Mouse (Mus musculus) heart, adult 18-20 months (tissue): ENCODE measurements around the gene Ints6. TPM values are rescaled to one million over a fixed set of nuclear protein-coding genes. Genes with fewer than 3 reads are reported as not detected.
A peak's percentile ranks its signal among the peaks of the same experiment; 100 is the strongest.

Experiments used
- DNase-seq, 2 experiments: peaks; one replicate each; pipeline ENCODE4 v3.0.0; 2021 to 2022; ENCODE audit warnings: mixed read lengths in 1 of 2
- total RNA-seq, 2 experiments: library from RNA; stranded (reverse); gene quantifications; 2 replicates each; pipeline ENCODE4 v1.2.3; 2021

The Ints6 gene
- total RNA-seq, 2 experiments from 2014 or later: 17.6 to 21.5 TPM

DNA sequence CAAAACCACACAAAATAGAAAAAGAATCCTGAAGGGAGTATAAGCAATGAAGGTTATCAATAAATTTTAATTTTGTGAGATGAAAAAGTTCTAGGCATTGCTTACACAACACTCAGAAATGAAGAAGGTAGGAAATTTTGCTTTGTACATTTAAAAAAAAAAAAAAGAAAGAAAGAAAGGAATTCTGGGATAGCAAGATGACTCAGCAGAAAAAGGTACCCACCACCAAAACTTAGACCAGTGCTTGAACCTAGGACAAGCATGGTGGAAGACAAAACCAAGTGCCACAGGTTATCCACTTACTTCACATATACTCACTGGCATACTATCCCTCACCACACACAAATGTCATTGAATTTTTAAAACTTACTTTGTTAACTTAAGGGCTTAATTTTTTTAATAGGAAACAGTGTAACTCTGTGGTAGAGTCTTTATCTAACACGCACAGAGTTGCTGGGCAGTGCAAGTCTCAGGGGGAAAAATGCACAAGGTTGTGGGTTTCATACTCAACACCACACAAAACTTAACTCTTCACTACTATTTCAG is 5.8 kb downstream of the Ints6 start:
- DNase-seq: no peak

DNA sequence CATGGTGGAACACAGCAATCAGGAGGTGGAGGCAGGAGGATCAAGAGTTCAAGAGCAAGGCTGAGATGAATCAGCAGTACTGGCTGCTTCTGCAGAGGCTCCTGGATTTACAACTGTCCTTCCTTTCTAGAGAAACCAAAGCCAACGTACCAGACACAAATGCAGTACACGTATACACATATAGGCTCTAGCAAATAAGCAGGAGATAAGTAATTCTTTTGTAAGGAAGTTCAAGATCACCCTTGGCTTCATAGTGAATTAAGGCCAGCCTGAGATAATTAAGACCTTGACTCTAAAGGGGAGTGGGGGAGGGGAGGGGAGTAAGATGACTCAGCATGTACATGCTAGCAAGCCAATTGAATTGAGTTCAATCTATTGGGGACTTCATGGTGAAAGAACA is 9.5 kb downstream of the Ints6 start:
- peak in 1 of 2 experiments; percentile 14 for DNase-seq

DNA sequence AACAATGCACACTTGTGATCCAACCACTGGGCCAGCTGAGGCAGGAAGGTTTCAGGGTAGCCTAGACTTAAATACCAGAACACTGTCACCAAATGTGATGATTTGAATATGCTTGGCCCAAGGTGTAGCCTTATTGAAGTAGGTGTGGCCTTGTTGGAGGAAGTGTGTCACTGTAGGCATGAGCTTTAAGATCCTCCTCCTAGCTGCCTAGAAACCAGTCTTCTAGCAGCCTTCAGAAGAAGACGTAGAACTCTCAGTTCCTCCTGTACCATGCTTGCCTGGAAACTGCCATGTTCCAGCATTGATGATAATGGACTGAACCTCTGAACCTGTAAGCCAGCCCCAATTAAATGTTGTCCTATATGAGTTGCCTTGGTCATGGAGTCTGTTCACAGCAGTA is 25.3 kb downstream of the Ints6 start:
- no peak for DNase-seq

DNA sequence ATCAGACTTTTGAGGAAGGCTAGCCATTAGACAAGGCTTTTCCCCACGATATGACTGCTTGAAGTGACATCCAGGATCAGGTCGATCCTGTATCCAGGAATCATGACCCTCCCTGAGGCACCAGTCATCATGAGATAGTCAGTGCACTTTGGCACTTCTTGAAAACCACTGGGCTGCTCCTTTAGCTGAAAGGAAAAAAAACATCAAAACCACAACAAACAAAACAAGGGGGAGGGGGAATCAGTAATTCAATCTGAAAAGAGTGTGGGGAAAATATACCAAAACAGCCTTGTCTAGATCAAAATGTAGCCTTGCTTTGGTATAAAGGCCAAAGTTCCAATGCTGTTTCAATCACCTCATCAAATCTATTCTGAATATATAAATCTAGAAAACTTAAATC is 27.3 kb downstream of the Ints6 start:
- no peak for DNase-seq

DNA sequence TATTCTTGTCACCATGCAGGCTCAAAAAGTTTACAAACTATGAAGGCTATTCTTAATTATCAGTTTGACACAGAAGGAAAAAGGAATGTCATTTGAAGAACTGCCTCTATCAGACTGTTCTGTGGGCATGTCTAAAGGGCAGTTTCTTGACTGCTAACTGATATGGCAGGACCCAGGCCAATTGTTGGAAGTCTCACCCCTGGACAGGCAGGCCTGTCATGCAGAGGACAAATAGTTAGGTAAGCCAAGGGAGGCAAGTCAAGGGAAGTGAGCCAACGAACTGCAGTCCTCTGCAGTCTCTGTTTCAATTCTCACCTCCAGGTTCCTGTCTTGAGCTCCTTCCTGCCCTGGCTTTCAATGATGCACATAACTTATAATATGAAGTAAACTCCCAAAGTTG is 29.1 kb downstream of the Ints6 start:
- peak; percentile 22 to 45 for DNase-seq

DNA sequence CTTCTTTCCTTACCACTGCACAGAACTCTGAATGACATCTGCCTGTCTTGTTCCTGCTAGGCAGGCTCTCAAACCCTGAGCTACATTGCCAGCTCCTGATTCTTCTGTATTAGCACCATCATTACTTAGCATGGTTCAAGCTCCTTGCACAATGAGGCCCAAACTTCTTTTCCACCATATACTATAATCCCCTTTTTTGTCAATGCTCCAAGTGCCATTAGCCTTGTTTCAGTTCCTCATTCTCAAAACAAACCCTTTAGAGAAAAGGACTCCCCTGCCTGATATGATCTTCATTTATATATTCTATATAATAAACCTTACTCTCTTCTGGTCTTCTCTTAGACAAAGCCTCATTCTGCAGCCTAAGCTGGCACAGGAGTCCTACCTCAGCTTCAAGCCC is 36.4 kb downstream of the Ints6 start:
- no peak for DNase-seq

DNA sequence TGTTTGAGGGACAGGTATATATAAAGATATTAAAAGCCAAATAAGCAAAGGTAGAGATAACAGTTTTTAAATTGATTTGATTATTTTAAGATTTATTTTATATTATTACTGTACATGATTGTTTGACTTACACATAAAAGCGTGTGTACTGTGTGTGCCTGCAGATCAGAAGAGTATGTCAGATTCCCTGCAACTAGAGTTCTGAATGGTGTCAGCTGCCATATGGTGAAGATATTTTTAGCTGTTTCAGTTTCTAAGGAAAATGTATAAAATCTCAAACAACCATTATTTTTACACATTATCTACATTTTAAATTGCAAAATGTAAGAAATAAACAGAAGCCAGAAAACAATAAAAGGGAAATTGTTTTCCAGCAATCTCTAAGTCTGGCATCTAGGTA is 39.3 kb downstream of the Ints6 start:
- DNase-seq: no peak

DNA sequence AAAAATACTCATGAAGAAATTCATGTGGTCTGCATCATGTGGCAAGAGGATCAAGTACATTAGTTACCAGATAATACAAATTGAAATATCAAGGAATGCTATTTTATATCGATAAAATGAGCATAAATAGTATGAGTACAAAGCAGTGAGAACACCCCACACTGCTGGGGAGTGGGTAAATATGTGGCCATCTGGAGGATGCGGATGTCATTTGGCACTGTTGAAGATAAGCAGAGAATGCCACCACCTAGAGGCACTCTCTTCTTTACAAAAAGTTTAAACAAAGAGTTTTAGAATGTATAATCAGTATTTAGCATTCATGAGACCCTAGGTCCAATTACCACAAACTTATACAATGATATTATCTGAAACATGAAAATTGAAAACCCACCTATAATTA is 42.8 kb downstream of the Ints6 start:
- DNase-seq: no peak

DNA sequence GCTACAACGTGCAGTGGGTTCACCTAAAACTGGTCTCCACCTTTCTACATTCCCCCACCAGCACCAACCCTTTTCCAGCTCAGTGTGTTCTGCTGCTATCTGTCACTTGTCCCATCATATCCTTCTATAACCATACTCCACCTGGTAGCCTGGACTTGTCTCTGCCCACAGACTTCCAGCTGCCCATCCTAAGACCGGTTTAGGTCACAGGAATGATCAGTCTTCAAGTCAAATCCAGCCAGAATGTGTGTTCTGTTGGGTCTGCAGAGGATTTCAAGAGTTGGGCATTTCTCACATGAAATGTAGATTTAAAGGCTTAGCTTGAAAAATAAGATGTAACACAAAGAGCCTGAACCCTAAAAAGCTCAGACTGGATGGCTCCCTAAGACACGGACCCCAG is 87.3 kb downstream of the Ints6 start:
- DNase-seq: no peak

DNA sequence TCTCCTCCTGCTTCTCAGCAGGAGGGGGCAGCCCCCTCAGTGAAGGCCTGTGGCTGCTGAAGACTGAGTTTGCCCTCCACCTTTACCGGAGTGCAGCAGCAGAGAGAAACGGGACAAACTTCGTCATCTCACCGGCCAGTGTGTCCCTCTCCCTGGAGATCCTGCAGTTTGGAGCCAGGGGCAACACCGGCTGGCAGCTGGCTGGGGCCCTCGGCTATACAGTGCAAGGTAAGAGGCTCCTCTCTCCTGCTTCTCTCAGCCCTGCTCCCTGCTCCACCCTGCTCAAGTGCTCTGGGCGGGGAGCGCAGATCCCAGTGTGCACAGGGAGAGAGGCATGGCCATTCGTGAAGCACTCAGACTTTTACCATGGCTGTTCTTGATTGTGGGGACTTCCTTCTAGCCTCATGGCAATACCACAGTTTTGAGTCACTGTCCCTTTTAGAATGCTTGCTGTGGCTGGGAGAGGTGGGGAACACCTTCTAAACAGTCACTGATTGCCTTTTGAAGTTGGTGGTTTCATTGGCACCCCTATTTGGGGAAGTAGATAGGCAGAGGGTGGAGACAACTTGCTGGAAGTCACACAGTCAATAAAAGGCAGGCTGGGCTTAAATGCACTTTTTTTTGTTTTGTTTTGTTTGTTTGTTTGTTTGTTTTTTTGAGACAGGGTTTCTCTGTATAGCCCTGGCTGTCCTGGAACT is 95.8 kb downstream of the Ints6 start:
- DNase-seq: no peak

DNA sequence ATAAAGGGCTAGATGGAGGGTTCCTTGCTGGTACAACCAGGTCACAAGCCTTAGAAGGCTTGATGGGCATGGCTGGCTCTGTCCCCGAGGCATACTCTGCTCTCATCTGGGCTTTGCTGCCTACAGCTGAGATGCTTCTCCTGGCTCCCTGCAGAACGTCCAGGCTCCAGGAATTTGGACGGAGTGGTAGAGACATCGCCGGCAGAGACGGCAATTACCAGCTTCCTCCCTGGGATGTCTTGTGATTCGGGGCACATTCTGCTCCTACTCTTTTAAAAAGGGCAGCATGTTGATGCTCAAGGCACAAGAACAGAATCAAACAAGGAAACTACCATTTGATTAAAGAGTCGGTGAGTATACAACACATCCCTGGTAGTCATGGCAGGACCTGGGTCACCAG is 97.6 kb downstream of the Ints6 start, which contains the start of gene Serpine3:
TSS of gene Serpine3 (plus strand) at position 301 of the 400 bp plus-strand sequence.
- DNase-seq: no peak

DNA sequence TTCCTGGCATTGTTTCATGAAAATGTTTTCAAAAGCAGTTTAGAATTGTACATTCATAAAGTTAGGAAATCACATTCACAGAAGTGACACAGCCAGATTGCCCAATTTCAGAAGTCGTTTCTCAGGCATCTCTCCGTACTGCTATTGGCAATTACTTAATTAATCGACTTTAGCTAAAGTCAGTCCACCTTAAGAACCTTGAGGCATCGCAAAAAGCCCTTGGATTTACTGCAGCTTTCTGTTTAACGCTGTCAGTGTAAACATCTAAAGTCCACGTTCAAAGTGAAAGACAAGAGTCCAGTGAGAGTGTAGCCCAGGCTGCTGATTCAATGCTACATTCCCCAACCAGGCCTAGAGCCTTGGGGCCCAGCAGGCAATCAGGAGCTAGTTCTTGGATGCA is 98.6 kb downstream of the Ints6 start:
- no peak for DNase-seq

DNA sequence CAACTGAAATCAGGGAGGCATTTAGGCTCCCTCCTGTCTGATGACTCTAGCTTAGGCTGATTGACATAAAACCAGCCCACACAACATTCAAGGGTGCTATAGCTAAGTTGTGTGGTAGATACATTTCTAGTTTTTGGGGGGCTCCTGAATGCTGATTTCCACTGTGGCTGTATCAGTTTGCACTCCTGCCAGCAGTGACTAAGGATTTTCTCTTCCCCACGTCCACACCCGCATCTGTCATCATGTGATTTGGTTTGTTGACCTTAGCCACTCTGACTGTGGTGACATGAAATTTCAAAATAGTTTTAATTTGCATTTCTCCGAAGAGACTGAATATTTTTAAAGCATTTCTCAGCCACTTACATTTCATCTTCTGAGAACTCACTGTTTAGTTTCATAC is 103.5 kb downstream of the Ints6 start:
- DNase-seq: no peak

DNA sequence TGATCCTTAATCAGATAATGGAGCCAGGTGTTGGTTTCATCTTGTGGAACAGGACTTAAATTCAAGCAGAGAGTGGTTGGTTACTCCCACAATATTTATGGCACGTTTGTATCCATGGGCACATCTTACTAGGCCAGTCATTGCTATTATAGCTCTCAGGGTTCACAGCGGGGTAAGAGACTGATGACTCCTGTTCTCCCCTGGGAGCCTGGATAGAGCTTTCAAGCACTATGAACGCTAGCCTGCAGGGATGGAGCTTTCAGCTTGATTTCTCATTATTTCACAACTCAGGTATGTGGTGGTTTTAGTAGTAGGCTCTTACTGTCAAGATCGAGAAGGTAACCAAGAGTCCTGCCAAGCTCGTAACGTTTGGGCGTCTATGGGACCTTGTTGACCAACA is 105.0 kb downstream of the Ints6 start:
- DNase-seq: no peak

DNA sequence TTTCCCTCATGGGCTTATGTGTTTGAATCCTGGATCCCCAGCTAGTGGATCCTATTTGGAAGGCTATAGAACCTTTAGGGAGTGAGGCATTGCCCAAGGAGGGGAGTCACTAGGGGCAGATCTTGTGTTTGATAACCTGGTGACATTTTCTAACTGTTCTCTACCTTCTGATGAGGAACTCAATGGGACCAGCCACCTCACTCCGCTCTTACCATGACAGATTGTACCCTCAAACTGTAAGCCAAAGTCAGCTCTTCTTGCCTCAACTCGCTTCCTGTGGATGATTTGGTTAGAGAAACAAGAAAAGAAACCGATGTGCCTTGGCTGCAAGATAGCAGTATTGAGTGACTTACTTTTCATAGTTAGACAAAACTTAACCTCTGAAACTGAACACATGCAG is 109.2 kb downstream of the Ints6 start:
- no peak for DNase-seq

DNA sequence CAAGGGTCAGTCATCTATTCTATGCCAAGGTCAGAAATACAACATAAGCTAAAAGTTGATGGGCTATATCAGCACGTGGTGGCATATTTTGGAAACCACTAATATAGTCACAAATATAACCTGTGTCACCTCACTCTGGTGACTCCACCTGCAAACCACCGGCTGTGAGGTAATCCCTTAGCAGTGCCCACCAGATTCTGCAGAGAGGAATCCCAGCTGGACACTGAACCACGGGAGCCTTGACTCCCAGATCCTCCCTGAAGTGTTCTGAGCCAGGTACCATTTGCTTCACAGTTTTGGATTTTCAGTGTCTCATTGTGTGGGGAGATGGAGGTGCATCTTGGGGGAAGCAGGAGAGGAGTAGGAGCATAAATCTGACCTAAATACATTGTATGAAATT is 110.6 kb downstream of the Ints6 start:
- DNase-seq: no peak

DNA sequence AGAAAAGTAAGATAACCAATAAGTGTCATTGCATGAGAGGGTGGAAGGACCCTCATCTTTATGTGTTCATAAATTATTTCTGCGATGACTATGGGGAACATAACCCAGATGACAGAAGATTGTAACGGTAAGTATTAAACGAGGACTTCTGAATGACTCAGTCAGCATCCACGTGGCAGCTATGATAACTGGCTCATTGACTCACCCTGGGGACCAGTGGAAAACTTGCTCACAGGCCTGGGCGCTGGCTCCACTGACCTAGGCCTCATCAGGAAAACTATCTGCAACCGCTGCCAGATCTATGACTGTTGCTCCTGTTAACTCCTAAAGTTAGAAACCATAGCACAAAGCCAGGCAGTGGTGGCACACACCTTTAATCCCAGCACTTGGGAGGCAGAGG is 112.6 kb downstream of the Ints6 start:
- DNase-seq: no peak

DNA sequence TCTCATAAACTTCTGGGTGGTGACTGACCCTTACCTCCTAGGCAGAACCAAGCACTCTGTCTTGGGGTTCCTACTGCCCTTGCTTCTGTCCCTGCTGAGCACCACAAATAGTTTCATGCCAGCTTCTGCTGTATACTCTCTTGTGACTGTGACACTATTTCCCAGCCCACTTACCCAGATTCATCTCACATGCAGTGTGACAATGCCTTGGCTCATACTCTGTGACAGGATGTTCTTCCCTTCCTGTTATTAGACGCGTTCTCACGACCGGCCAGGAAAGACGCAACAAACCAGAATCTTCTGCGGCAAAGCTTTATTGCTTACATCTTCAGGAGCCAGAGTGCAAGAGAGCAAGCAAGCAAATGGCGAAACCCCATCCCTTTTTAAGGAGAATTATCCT is 118.6 kb downstream of the Ints6 start:
- DNase-seq: peak in 1 of 2 experiments; percentile 21

DNA sequence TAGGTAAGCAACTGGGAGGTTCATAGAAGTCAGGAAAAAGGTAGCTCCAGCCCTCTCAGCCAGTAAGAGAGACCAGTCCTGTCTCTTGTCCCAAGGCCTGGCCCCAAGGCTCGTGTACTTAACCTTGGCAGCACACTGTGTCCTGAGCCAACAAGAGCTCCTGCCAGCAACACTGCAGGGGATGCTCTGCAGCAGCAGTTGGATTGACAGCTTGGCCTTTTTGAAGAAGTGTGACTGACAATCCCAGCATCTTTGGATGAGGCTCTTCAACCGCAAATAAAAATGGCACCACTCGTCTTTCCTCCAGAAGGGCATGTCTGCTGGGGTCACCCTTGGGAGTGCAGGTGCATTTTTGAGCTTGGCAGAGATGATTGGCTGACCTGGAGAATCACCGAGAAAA is 120.6 kb downstream of the Ints6 start:
- DNase-seq: peak in 1 of 2 experiments; percentile 25

DNA sequence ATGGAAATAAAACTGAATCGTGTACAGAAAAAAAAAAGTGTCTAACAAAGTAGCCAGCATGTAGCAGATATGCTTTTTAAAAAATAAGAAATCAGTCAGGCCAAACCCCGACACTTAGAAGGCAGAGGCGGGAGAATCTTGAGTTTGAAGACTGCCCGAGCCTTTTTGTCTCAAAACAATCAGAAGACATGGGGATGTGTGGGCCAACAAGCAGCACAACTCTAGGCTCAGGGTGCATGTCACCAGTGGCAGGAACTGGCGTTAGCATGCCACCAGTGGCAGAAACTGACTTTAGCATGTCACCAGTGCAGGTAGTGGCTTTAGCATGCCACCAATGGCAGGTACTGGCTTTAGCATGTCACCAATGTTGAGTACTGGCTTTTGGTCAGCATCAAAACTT is 121.4 kb downstream of the Ints6 start:
- no peak for DNase-seq

DNA sequence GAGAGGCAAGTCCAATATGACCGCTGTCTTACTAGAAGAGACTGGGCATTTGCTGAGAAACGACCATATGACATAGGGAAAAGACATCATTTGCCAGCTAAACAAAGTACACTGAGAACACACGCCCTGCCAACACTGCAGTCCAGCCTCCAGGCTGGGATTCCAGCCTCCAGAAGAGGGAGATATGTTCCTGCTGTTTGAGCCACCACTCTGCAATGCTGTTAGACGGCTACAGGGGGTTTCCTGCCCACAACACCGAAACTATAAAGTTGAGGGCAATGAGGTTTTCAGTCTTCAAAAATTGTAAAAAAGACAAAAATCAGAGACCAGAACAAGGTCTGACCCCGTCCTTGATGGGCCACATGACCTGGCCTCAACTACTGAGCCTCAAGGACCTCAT is 121.9 kb downstream of the Ints6 start:
- peak; percentile 30 to 49 for DNase-seq

DNA sequence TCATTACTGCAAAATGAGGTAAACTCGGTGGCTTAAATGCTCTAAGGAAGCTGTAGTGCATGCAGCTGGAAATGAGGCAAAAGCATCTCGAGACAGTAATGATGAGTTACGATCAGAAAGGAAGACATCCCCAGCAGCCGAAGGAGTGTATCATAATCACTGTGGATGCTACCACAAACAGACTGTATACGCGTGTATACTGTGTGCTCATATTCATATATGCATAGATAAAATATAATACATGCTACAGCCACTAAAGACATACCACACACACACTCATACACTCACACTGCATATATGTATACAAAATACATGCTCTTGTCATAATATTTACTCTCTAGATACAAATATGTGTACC is 122.6 kb downstream of the Ints6 start:
- DNase-seq: no peak

DNA sequence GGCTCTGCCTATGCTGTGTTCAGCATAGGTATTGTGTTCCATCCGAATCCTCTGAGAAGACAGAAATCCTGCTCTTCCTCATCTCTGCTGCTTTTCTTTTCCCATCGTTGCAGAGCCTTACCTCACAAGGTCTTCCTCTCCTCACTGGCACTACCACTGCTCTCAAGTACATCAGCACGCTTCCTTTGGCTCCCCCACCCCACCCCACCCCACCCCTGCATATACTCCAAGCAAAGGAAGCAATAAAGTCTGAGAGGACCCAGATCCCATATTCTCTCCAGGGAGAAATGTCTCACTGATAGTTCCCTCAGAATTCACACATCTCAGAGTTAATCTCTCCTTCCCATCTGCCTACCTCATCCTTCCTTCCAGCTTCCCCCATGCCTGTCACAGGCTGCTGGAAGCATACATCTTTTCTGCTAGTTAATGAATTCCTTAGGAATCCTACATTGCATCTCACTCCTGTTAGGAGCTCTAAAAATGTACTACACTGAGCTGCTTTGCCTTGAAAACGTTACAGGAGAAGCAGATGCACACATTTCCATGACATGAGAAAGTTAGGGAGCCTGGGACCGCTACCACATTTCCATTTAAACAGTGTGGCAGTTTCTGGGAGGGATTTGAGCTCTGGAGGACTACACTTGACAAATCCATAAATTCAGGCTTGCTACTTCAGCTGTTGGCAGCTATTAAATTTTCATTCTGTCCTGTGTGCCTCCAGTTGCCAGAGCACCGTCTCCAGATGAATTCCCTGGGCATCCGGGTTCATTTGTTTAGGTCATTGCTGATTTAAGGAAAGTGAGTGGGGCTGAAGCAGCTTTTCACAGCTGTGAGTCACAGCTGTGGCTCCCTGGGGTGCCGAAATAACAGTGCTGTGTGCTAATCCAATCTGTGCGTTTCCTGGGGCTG is 123.3 kb downstream of the Ints6 start:
- peak; percentile 23 to 25 for DNase-seq
